In genomic region chr1:128358916-128359553, GRCm38 (mm10) we compare ENCODE assay signal across 8 mouse cellular contexts. TPM values are rescaled to one million over a fixed set of nuclear protein-coding genes. Genes with fewer than 3 reads are reported as not detected.
DNase-seq lines count a peak whose midpoint lies in the region; ATAC-seq and TF ChIP-seq lines count a peak whose summit lies in the region.

No protein-coding gene starts in this region.

- no peaks in the 10 kb centered on the region for H3K27me3 ChIP-seq in hindbrain, embryonic 11.5 days (ENCODE audit: control insufficient read depth, insufficient read depth, low read length)
- H3K27me3 ChIP-seq in liver, postnatal 0 days (ENCODE audit: insufficient read depth, low read length) = no peaks in the 10 kb centered on the region
- H3K27me3 ChIP-seq in stomach, embryonic 16.5 days (ENCODE audit: control insufficient read depth, insufficient read depth, low read length) = no peaks in the 10 kb centered on the region

- peak; percentile 85 for ATAC-seq in hindbrain, embryonic 11.5 days (ENCODE audit: low FRiP score)
- ATAC-seq in liver, postnatal 0 days = peak; percentile 67
- peak; percentile 84 for ATAC-seq in stomach, embryonic 16.5 days (ENCODE audit: insufficient read depth, low FRiP score)

- H3K9ac ChIP-seq in hindbrain, embryonic 11.5 days (ENCODE audit: low read depth, low read length) = peak overlapping the region; percentile 85
- H3K9ac ChIP-seq in liver, postnatal 0 days (replicated peaks) = peak overlapping the region; percentile 82
- H3K9ac ChIP-seq in stomach, embryonic 16.5 days (ENCODE audit: low read length) = peak overlapping the region; percentile 89

- peak overlapping the region; percentile 77 for H3K27ac ChIP-seq in gastrocnemius, adult 2 months
- H3K27ac ChIP-seq in hindbrain, embryonic 11.5 days (ENCODE audit: low read depth, low read length) = peak overlapping the region; percentile 65
- peak overlapping the region; percentile 80 for H3K27ac ChIP-seq in liver, postnatal 0 days (ENCODE audit: low read depth)
- H3K27ac ChIP-seq in stomach, embryonic 16.5 days (ENCODE audit: low read length) = peak overlapping the region; percentile 95

- H3K4me3 ChIP-seq in gastrocnemius, adult 2 months = peak overlapping the region; percentile 76
- peak overlapping the region; percentile 86 for H3K4me3 ChIP-seq in hindbrain, embryonic 11.5 days (ENCODE audit: low read depth, low read length)
- H3K4me3 ChIP-seq in liver, postnatal 0 days (ENCODE audit: low read depth, low read length) = peak overlapping the region; percentile 81
- peak overlapping the region; percentile 82 for H3K4me3 ChIP-seq in stomach, embryonic 16.5 days (replicated peaks; ENCODE audit: low read length)

- peak overlapping the region; percentile 84 for H3K4me2 ChIP-seq in hindbrain, embryonic 11.5 days (replicated peaks; ENCODE audit: low read depth, low read length)
- H3K4me2 ChIP-seq in liver, postnatal 0 days (ENCODE audit: low read depth, low read length) = peak overlapping the region; percentile 83
- H3K4me2 ChIP-seq in stomach, embryonic 16.5 days (ENCODE audit: low read depth, low read length) = peak overlapping the region; percentile 55

- 0% methylated on average over 35 of the region's 35 CpGs for WGBS in hindbrain, embryonic 11.5 days
- under 1% methylated on average over 35 of the region's 35 CpGs for WGBS in liver, postnatal 0 days (ENCODE audit: insufficient replicate concordance)
- WGBS in stomach, embryonic 16.5 days = under 1% methylated on average over 35 of the region's 35 CpGs

- no peak for DNase-seq in gastrocnemius, adult 2 months
- no peak for DNase-seq in gastrocnemius, postnatal 14 days
- peak; percentile 42 for DNase-seq in urinary bladder, postnatal 14 days (ENCODE audit: low spot score)
- no peak for DNase-seq in urinary bladder, postnatal 36 days (ENCODE audit: low spot score in 2 of 2)
- DNase-seq in hindbrain, embryonic 11.5 days (ENCODE audit: low spot score) = no peak
- peak; percentile 75 for DNase-seq in liver, postnatal 0 days
- DNase-seq in adrenal gland, postnatal 4 days (ENCODE audit: low spot score in 2 of 2) = no peak

- intact Hi-C loops in gastrocnemius, adult 2 months (cut with DNase I) = loop anchor here (5.0 kb wide), 1 partner anchor 257 kb away; the partner anchor contains the start of genes R3hdm1 and Zranb3
- intact Hi-C loops in gastrocnemius, postnatal 14 days (cut with DNase I; ENCODE audit: low total_unique reads) = no loop called here

- TF ChIP-seq EP300 in liver, postnatal 0 days (IDR thresholded peaks at IDR 0.05; ENCODE audit: low read depth) = no peak

- H3K4me1 ChIP-seq in hindbrain, embryonic 11.5 days (replicated peaks; ENCODE audit: control insufficient read depth, insufficient read depth, low read length) = 0 out of 2 replicates have a peak, but pooled peaks cover 2% of the 10 kb centered on the region
- H3K4me1 ChIP-seq in liver, postnatal 0 days (ENCODE audit: insufficient read depth) = peaks cover 29% of the 10 kb centered on the region
- H3K4me1 ChIP-seq in stomach, embryonic 16.5 days (ENCODE audit: control insufficient read depth, insufficient read depth, low read length) = peaks cover 26% of the 10 kb centered on the region; the same call in 1 of the 2 replicates

- no peaks in the 10 kb centered on the region for H3K9me3 ChIP-seq in hindbrain, embryonic 11.5 days (ENCODE audit: control insufficient read depth, low read length)
- H3K9me3 ChIP-seq in liver, postnatal 0 days (ENCODE audit: low read length) = no peaks in the 10 kb centered on the region
- H3K9me3 ChIP-seq in stomach, embryonic 16.5 days (replicated peaks; ENCODE audit: control insufficient read depth, low read length) = no peaks in the 10 kb centered on the region

- 0 out of 2 replicates have a peak, but pooled peaks cover 3% of the 10 kb centered on the region for H3K36me3 ChIP-seq in hindbrain, embryonic 11.5 days (ENCODE audit: control insufficient read depth, insufficient read depth, low read length)
- H3K36me3 ChIP-seq in liver, postnatal 0 days (replicated peaks; ENCODE audit: insufficient read depth, low read length) = peaks cover 48% of the 10 kb centered on the region
- H3K36me3 ChIP-seq in stomach, embryonic 16.5 days (ENCODE audit: control insufficient read depth, insufficient read depth, low read length) = peaks cover 7% of the 10 kb centered on the region; the same call in 1 of the 2 replicates

- peak; percentile 12; the same call in 1 of the 2 replicates for TF ChIP-seq CTCF in gastrocnemius, adult 2 months (IDR thresholded peaks at IDR 0.05)
- peak; percentile 10; the same call in 1 of the 2 replicates for TF ChIP-seq CTCF in liver, postnatal 0 days (IDR thresholded peaks at IDR 0.05; ENCODE audit: low read depth)

RNA-seq across cellular contexts. Expression of gene Mcm6, which starts 0.4 kb away (rescaled TPM):
- total RNA-seq in gastrocnemius, adult 2 months (2021) = 1 to 10 TPM; 1.3 to 2.6 TPM
- total RNA-seq in gastrocnemius, postnatal 14 days (2021) = 1 to 10 TPM; 6.6 to 9.7 TPM
- polyA plus RNA-seq in hindbrain, embryonic 11.5 days (2014; fragmentation: Nextera tagmentation; extraction: Ambion mirVana) = 257 and 285 TPM in 2 replicates
- 72.3 and 89.1 TPM in 2 replicates for polyA plus RNA-seq in liver, postnatal 0 days (2015; fragmentation: Nextera tagmentation; extraction: Ambion mirVana)
- 197 and 200 TPM in 2 replicates for polyA plus RNA-seq in stomach, embryonic 16.5 days (2015; fragmentation: Nextera tagmentation; extraction: Ambion mirVana)
- total RNA-seq in adrenal gland, postnatal 4 days (2021) = 100 to 1,000 TPM in 1 of 2 experiments, 10 to 100 TPM in 1; 97.9 to 111 TPM

RNA-seq across cellular contexts. Expression of gene Lct, which starts 30.9 kb away (rescaled TPM):
- not detected for total RNA-seq in gastrocnemius, adult 2 months (2021)
- total RNA-seq in gastrocnemius, postnatal 14 days (2021) = not detected
- 0.14 and 0.20 TPM in 2 replicates for polyA plus RNA-seq in hindbrain, embryonic 11.5 days (2014; fragmentation: Nextera tagmentation; extraction: Ambion mirVana)
- polyA plus RNA-seq in liver, postnatal 0 days (2015; fragmentation: Nextera tagmentation; extraction: Ambion mirVana) = 0.07 TPM in 1 of 2 replicates, not detected in the other
- polyA plus RNA-seq in stomach, embryonic 16.5 days (2015; fragmentation: Nextera tagmentation; extraction: Ambion mirVana) = 8.0 TPM in 2 replicates
- under 1 TPM; 0.40 to 0.48 TPM for total RNA-seq in adrenal gland, postnatal 4 days (2021)

RNA-seq across cellular contexts. Expression of gene Dars, which starts 58.1 kb away (rescaled TPM):
- 10 to 100 TPM; 64.7 to 77.0 TPM for total RNA-seq in gastrocnemius, adult 2 months (2021)
- total RNA-seq in gastrocnemius, postnatal 14 days (2021) = 10 to 100 TPM; 68.7 to 70.2 TPM
- polyA plus RNA-seq in hindbrain, embryonic 11.5 days (2014; fragmentation: Nextera tagmentation; extraction: Ambion mirVana) = 151 and 159 TPM in 2 replicates
- 73.4 and 75.2 TPM in 2 replicates for polyA plus RNA-seq in liver, postnatal 0 days (2015; fragmentation: Nextera tagmentation; extraction: Ambion mirVana)
- polyA plus RNA-seq in stomach, embryonic 16.5 days (2015; fragmentation: Nextera tagmentation; extraction: Ambion mirVana) = 156 and 178 TPM in 2 replicates
- total RNA-seq in adrenal gland, postnatal 4 days (2021) = 10 to 100 TPM; 89.4 to 96.5 TPM

Comparison
In these comparisons a context has a peak if more than half of its experiments do, and no peak if none do; other contexts are left out.
1. DNase-seq: peak in urinary bladder, postnatal 14 days (single experiment) and liver, postnatal 0 days (single experiment); none in gastrocnemius, adult 2 months (single experiment), gastrocnemius, postnatal 14 days (single experiment), urinary bladder, postnatal 36 days (0 of 2), hindbrain, embryonic 11.5 days (single experiment) and adrenal gland, postnatal 4 days (0 of 2).
2. RNA of gene Mcm6, which starts 0.4 kb away (total RNA-seq): 97.9 to 111 TPM in adrenal gland, postnatal 4 days; 6.6 to 9.7 TPM in gastrocnemius, postnatal 14 days and 1.3 to 2.6 TPM in gastrocnemius, adult 2 months; every median in the first group is over 4 times any median in the second.
3. Peak in every context shown above with its lines, with median percentiles within 50 percentile points of each other: H3K27ac ChIP-seq, H3K4me3 ChIP-seq, ATAC-seq, H3K4me2 ChIP-seq and H3K9ac ChIP-seq.